Mouse (Mus musculus) embryonic facial prominence, embryonic 12.5 days (tissue): ENCODE data around the gene Bbs9. TPM values are rescaled to one million over a fixed set of nuclear protein-coding genes. Genes with fewer than 3 reads are reported as not detected.

Experiments
- polyA plus RNA-seq: library from polyadenylated mRNA; unstranded; fragments of >200 nt; fragmentation: Nextera tagmentation; extraction: Ambion mirVana; gene quantifications from 2 replicates; pipeline ENCODE4 v1.2.1, GENCODE M21; 2016

Gene Bbs9
- polyA plus RNA-seq, 1 experiment from 2014 or later = 17.3 TPM

Other genes with a start within 250 kb of the Bbs9 start
- 7.5 and 7.6 TPM in 2 replicates for gene Zfp599, start 215.8 kb upstream of the Bbs9 start, polyA plus RNA-seq
- 36.4 and 37.4 TPM in 2 replicates for gene Zfp810, start 168.1 kb upstream of the Bbs9 start, polyA plus RNA-seq
- gene Anln, start 86.5 kb upstream of the Bbs9 start, polyA plus RNA-seq = 44.0 and 44.8 TPM in 2 replicates
- 4.6 and 4.8 TPM in 2 replicates for gene 9530077C05Rik, start 64.2 kb upstream of the Bbs9 start, polyA plus RNA-seq
- not detected in 2 replicates for gene Gm17545, start 21.4 kb upstream of the Bbs9 start, polyA plus RNA-seq
- 72.5 and 73.1 TPM in 2 replicates for gene Rp9, start 6.0 kb upstream of the Bbs9 start, polyA plus RNA-seq